In genomic region chr13:110062288-110062687, GRCm38 (mm10) we compare ENCODE assay signal across 9 mouse cellular contexts.
A peak's percentile ranks its signal among the peaks of the same experiment; 100 is the strongest.
DNase-seq lines count a peak whose midpoint lies in the region; ATAC-seq lines count a peak whose summit lies in the region.
"Had no signal": no experiment of that assay in that cellular context is flagged by ENCODE, and none has a peak within 500 bp of the region (broad histone marks: within the 10 kb centered on the region; RNA-seq: fewer than 3 reads in every experiment).

No protein-coding gene starts in this region.

- WGBS in midbrain, embryonic 11.5 days, result 62% methylated on average over 8 of the region's 8 CpGs

- H3K27me3 ChIP-seq in midbrain, embryonic 11.5 days (ENCODE audit: control insufficient read depth, insufficient read depth, low read length), result no peaks in the 10 kb centered on the region
- H3K27me3 ChIP-seq: liver, embryonic 12.5 days had no signal

- peaks cover 10% of the 10 kb centered on the region; the same call in 1 of the 2 replicates for H3K4me1 ChIP-seq in midbrain, embryonic 11.5 days (ENCODE audit: control insufficient read depth, insufficient read depth, low read length)
- H3K4me1 ChIP-seq: liver, embryonic 12.5 days had no signal

- no peak overlapping the region for H3K4me2 ChIP-seq in midbrain, embryonic 11.5 days
- H3K4me2 ChIP-seq: liver, embryonic 12.5 days had no signal

- no peak overlapping the region for H3K4me3 ChIP-seq in midbrain, embryonic 11.5 days (ENCODE audit: low read depth, low read length)
- H3K4me3 ChIP-seq: liver, embryonic 12.5 days had no signal

- ATAC-seq in midbrain, embryonic 11.5 days (ENCODE audit: low FRiP score), result peak; percentile 22; the same call in 1 of the 2 replicates
- ATAC-seq in cerebellum, adult (ENCODE audit: insufficient number of reproducible peaks, low FRiP score, low TSS enrichment), result no peak
- ATAC-seq: liver, embryonic 12.5 days had no signal

- H3K9ac ChIP-seq in midbrain, embryonic 11.5 days (ENCODE audit: low read length), result peak overlapping the region; percentile 5; the same call in 1 of the 2 replicates
- H3K9ac ChIP-seq: liver, embryonic 12.5 days had no signal

- DNase-seq in embryo, embryonic 10.5 days (ENCODE audit: low spot score), result peak; percentile 5
- DNase-seq in embryo, embryonic 9.5 days (ENCODE audit: extremely low spot score), result no peak
- peak; percentile 3 for DNase-seq in urinary bladder, postnatal 14 days (ENCODE audit: low spot score)
- DNase-seq in urinary bladder, postnatal 10 days (ENCODE audit: low spot score), result no peak
- no peak for DNase-seq in midbrain, embryonic 11.5 days (ENCODE audit: low spot score, missing footprints)
- no peak for DNase-seq in right cerebral cortex, postnatal 10 days (ENCODE audit: low spot score in 2 of 2)
- DNase-seq in layer of hippocampus, adult 9-10 months (ENCODE audit: low spot score), result no peak

- H3K27ac ChIP-seq in midbrain, embryonic 11.5 days (ENCODE audit: low read depth, low read length), result no peak overlapping the region; the same call in 1 of the 2 replicates
- H3K27ac ChIP-seq: liver, embryonic 12.5 days had no signal

- H3K36me3 ChIP-seq in midbrain, embryonic 11.5 days (ENCODE audit: control insufficient read depth, insufficient read depth, low read length), result no peaks in the 10 kb centered on the region
- H3K36me3 ChIP-seq: liver, embryonic 12.5 days had no signal

- H3K9me3 ChIP-seq in midbrain, embryonic 11.5 days (ENCODE audit: control insufficient read depth, low read length), result no peaks in the 10 kb centered on the region
- H3K9me3 ChIP-seq: liver, embryonic 12.5 days had no signal

Comparison
In these comparisons a context has a peak if more than half of its experiments do, and no peak if none do; other contexts are left out.
1. DNase-seq: peak in embryo, embryonic 10.5 days (single experiment) and urinary bladder, postnatal 14 days (single experiment); none in embryo, embryonic 9.5 days (single experiment), urinary bladder, postnatal 10 days (single experiment), midbrain, embryonic 11.5 days (single experiment), right cerebral cortex, postnatal 10 days (0 of 2) and layer of hippocampus, adult 9-10 months (single experiment).